Mouse (Mus musculus): ENCODE measurements around the gene Rtf2. TPM values are rescaled to one million over a fixed set of nuclear protein-coding genes. Genes with fewer than 3 reads are reported as not detected.

Gene Rtf2
- total RNA-seq, 2 experiments from 2014 or later: 67.2 to 69.7 TPM

DNA sequence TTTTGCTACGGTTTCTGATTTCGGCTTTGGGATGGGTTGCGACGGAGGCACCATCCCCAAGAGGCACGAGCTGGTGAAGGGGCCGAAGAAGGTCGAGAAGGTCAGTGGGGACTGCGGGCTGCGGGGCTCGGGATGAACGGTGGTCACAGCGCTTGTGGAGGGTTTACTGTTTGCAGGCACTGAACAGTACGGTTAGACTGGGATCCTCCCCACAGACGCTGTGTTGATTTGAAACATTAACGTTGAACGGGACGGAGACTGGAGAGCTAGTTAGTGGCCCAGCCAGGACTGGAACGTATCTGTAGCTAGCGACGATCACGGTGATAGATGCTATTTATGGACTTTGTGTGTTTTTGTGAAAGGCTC is 267 bp downstream of the Rtf2 start:
- DNase-seq: no peak

DNA sequence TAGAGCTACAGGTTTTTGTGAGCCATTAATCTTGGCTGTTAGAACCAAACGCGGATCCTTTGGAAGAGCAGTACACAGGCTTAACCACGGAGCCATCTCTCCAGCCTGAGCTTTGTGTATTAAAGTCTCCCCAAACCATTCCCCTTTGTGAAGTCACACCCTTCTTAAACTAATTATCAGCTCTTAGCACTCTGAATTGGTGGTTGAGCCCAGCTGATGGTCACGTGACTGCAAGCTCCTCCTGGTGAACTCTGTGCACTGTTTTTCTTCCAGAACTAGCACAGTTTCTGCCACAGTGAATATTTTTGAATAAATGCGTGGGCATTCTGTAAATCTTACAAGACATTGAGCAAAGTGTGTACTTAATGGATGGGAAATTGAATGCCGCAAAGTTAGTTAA is 820 bp downstream of the Rtf2 start:
- DNase-seq: no peak

- no peak for DNase-seq
These were observed 5.3 kb downstream of the Rtf2 start for GRCm38 (mm10) chr2:172445617-172446016.

- no peak for DNase-seq
These were observed 7.0 kb downstream of the Rtf2 start for GRCm38 (mm10) chr2:172447317-172447716.

- no peak for DNase-seq
These were observed 8.0 kb downstream of the Rtf2 start for GRCm38 (mm10) chr2:172448329-172448728.

- no peak for DNase-seq
These were observed 10.3 kb downstream of the Rtf2 start for GRCm38 (mm10) chr2:172450640-172451039.

DNA sequence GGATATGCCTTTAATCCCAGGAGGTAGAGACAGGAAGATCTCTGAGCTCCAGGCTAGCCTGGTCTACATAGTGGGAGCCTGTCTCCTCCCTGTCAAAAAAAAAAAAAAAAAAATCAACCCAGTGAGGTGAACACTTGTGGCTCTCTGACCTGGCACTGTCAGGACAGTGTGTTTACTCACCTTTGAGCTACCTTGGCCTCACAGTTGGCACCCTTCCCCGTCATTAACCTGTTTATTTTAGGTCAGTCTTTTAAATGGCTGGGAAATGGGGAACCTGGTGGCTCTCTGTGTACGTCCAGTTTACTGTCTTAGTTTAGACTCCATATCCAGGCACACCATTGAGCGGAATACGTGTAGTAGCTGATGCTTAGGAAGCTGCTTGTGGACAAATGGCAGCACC is 11.7 kb downstream of the Rtf2 start:
- DNase-seq: no peak

DNA sequence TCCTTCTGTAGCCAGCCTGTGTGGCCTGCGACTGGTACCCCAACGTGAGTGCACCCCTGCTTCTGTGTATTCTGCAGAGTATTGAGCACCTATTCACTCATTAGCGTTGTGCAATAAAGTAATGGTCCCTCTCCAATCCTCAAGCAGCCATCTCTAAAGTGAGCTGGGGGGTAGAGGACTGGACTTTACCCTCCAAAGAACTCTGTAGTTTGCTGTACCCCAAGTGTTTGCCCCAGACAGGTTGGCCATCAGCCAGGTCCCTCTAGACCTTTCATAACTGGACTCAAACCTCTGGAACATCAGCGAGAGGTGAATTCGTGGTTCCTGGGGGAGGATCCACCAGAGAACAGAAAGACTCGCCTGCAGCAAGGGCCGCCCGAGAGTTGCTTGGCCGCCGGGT is 12.1 kb downstream of the Rtf2 start:
- DNase-seq: no peak

- DNase-seq: no peak
These were observed 18.1 kb downstream of the Rtf2 start, which contains the start of gene Gcnt7 for GRCm38 (mm10) chr2:172458496-172458895. TSS of gene Gcnt7 (minus strand) at chr2:172458596.

DNA sequence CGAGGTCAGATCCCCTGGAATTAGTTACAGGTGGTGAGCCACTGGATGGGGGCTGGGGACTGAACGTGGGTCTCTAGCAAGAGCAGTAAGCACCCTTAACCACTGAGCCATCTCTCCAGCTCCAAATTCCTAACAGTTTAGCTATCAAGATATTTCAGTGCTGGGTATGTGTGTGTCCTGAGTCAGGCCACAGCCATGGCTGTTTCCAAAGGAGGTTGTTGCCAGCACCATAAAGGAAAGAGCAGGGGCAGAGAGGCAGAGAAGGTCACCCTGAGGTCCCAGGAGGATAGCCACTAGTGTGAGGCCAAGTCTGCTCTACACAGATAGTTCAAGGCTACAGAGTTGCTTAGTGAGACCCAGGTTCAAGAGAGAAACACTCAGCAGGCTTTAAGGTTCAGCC is 20.3 kb downstream of the Rtf2 start:
- no peak for DNase-seq

- DNase-seq: no peak
These were observed 22.5 kb downstream of the Rtf2 start for GRCm38 (mm10) chr2:172462813-172463212.

DNA sequence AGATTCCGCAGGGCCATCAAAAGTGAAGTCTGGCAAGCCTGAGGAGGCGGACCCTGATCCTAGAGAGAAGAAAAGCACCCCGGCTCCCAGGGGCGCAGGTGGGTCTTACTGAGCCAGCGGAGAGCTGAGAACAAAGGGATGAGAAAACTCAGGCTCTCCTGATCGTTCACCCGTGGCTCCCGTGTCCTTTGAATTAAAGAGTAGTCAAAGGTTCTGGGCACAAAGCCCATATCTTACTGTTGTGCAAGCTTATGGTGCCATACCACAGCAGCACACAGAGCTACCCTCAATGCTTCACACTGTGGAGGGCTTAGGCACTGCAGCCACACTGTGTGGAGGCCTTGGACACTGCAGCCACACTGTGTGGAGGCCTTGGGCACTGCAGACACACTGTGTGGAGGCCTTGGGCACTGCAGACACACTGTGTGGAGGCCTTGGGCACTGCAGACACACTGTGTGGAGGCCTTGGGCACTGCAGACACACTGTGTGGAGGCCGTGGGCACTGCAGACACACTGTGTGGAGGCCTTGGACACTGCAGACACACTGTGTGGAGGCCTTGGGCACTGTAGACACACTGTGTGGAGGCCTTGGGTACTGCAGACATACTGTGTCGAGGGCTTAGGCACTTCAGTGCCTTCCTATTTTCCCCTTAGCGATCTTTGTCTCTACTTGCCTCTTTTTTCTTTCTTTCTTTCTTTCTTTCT is 26.2 kb downstream of the Rtf2 start:
- DNase-seq: no peak

DNA sequence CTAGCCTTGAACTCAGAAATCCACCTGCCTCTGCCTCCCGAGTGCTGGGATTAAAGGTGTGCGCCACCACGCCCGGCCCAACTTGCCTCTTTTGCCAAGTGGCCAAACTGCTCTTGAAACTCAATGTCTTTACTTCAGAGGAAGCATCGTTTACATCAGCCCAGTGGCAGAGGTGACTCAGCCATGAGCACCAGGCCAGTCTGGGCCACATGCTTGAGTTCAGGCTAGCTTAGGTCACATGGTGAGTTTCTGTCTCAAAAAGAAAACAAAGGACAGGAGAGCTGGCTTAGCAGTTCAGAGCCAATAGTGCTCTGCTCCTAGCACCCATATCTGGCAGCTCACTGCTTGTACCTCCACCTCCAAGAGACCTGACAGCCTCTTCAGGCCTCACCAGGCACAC is 26.9 kb downstream of the Rtf2 start:
- no peak for DNase-seq

- no peak for DNase-seq
These were observed 28.0 kb downstream of the Rtf2 start for GRCm38 (mm10) chr2:172468346-172468819.

DNA sequence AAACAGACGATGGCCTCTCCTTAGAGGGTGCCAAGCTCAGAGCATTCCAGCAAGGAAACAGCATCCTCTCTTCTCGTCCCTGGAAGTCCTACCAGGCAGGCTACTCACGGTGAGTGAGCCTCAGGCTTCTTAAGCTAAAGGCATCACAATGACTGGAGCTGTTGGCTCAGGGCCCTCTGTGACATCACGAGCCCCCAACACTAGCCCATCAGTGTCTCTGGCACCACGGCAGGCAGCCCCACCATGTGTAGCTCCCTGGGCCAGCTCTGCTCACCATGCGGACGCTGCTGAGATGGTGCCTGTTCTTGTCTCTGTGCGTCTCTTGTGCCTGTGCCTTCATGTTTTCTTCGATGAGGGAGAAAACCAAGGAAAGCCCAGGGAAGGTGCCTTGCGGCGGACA is 32.0 kb downstream of the Rtf2 start, which contains the start of gene Fam209:
Gene Fam209, plus strand, starts transcription at position 203 of the 400 bp plus-strand sequence.
- DNase-seq: no peak

GRCm38 (mm10) chr2:172473591-172473990 is 33.2 kb downstream of the Rtf2 start:
- DNase-seq: no peak

DNA sequence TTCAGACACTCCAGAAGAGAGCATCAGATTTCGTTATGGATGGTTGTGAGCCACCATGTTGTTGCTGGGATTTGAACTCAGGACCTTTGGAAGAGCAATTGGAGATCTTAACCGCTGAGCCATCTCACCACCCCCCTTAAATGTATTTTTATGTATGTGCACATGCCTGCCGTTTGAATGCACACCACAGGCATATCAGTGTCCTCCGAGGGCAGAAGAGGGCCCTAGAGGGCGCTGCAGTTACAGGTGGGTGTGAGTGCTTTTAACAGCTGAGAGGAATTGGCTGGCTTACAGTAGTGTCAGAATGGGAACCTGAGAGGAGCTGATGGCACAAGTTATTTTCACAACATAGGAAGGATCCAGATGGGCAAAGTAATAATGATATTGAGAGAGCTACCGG is 34.6 kb downstream of the Rtf2 start:
- no peak for DNase-seq

- DNase-seq: no peak
These were observed 36.4 kb downstream of the Rtf2 start for GRCm38 (mm10) chr2:172476707-172477260.

GRCm38 (mm10) chr2:172477350-172477749 is 37.0 kb downstream of the Rtf2 start:
- DNase-seq: no peak

DNA sequence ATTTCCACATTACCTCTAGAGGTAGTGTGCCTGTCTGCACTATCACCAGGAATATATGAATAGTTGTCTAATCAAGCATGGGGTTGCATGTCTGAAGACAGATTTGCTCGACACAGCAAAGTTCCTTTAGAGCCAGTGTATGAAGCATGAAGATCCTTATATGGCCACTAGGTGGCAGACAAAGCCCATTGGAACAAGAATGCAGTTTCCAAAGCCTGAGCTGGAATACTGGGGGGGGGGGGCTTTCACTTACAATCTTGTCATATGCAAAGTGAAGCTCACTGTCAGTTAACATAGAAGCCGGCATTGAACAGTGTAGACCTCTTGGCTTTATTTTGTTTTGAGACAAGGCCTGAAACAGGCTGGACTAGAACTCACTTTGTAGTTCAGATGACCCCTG is 37.5 kb downstream of the Rtf2 start:
- DNase-seq: peak in 1 of 2 experiments; percentile 21

DNA sequence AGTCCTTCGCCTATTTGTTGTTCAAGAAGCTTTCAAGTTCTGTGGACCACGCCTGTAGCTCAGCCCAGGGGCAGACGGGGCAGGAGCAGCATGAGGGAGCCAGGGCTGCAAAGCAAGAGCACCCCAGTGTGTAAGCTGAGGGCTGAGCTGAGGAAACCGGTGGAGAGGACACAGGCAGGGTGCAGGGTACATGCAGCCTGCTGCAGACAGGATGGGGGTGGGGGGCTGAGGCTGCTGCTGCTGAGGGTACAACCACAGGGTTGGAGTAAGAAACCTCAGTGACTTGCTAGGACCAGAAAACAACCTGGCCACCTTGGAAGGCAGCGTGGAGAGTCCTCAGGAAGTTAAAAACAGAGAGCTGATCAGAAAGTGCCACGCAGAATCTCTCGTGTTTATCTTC is 39.9 kb downstream of the Rtf2 start:
- no peak for DNase-seq

- DNase-seq: no peak
These were observed 41.5 kb downstream of the Rtf2 start for GRCm38 (mm10) chr2:172481654-172482385.

DNA sequence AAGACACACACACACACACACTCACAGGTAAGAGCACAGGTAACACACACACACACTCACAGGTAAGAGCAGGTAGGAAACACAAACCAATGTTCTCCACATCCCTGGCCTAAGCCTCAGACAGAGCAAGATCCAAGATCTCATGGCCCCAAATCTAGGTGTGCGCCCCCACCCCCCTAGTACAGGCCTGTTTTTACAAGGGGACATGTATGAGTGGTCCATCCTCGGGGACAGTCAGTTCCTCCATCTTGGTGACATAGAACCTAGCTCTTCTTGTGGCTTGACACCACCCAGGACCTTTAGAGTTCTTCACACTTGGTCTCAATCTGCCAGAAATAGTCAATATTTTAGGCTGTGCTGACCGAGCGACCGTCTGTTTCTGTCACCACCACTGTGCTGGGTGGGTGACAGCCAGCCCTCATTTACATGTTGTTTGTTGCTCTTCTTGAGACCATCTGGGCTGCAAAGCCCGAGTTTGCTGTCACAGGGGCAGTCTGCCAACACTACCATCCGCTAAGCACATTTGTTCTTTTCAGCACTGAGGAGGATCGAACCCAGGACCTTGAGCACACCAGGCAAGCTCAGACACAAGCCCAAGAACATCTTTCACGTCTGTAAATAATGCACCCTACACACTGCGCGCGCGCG is 43.5 kb downstream of the Rtf2 start:
- peak; percentile 27 to 30 for DNase-seq

All from layer of hippocampus, postnatal 36 days (tissue).